Mouse (Mus musculus): ENCODE measurements at regions not wholly inside any gene's neighbourhood (a gene's known extent, or its start where the extent isn't known, plus 50 kb on each side); places are given as distances from the start of the nearest gene placed in this dataset.
A peak's percentile ranks its signal among the peaks of the same experiment; 100 is the strongest.

DNA sequence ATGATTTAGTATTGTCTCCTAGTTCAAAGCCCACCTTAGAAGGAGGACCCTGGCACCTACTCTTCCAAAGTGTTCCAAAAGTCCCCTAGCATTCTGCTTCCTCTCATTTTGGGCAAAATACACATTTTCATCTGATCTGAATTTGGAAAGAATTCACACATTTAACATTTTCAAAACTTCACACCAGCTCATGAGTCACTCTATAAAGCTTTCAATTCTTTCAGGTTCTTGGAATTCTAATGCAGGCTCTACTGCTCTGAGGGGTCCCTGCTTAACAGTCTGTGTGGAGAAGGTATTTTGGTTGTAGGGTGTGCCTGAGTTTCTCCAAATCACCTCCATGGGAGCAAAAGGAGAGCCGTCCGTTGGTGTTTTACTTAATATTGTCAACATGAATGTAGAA is 657.8 kb downstream of the Actr3 start:
- no peak for DNase-seq
- no peak for TF ChIP-seq CTCF (IDR thresholded peaks at IDR 0.05)
- intact Hi-C loops (cut with DNase I), result no loop called here
- Histone ChIP-seq H3K4me3 (no peak overlapping the region), H3K27ac (no peak overlapping the region)

DNA sequence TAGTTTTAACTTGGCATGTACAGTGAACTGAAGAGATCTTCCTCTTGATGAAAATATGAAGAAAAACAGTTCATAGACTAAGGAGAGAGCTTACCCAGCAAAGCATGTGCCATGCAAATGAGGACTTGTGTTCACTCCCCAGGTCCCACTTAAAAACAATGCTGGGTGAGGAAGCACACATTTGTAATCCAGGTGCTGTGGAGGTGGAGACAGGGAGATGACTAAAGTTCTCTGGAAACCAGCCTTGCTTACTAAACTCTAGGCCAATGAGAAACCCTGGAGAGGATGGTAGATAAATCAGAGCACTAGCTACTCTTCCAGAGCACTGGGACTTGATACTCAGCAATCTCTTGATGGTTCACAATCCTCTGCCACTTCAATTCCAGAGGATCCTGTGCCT is 678.8 kb downstream of the Actr3 start:
- no peak for DNase-seq
- intact Hi-C loops (cut with DNase I), result no loop called here
- H3K27ac ChIP-seq, result no peak overlapping the region
- TF ChIP-seq CTCF (IDR thresholded peaks at IDR 0.05), result no peak
- no peak overlapping the region for H3K4me3 ChIP-seq

DNA sequence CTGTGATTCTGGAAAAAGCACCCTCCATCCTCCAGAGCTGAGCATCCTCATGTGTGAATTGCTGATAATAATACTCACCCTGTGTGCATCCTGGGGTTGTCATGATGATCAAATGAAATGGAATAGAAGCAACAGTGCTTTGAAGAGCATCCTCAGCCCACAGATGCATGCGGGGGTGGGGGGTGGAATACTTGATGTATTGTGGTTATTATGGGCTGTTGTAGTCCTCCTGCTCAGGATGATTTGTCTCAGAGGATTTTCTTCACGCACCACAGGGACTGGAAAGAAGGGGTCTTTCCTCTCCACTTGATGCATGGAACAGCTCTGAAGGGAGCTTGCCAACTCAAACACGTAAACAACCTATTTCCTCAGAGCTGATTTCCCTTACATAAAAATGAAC is 694.4 kb upstream of the Dpp10 start:
- intact Hi-C loops (cut with DNase I), result no loop called here
- no peak for DNase-seq
- TF ChIP-seq CTCF (IDR thresholded peaks at IDR 0.05), result no peak
- no peak overlapping the region for H3K27ac ChIP-seq
- H3K4me3 ChIP-seq, result no peak overlapping the region

DNA sequence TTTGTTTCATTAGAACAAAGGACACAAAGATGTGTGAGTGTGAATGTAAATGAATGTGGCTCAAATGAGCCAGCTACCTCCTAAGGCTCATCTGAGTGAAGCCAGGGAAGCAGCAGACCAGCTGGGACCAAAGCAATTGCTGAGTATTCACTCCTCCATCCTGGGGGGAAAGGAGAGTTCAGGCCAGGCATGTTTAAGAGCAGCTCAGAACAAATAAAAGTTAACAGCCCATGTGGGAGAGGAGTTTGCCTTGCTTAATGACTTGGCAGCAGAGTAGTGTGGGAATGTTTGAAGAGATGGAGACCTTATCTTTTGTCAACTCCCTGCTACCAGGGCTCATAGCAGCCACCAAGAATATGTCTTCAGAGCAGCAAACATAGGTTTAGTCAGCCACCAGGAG is 685.0 kb upstream of the Dpp10 start:
- H3K27ac ChIP-seq, result no peak overlapping the region
- TF ChIP-seq CTCF (IDR thresholded peaks at IDR 0.05), result no peak
- no peak for DNase-seq
- intact Hi-C loops (cut with DNase I), result no loop called here
- H3K4me3 ChIP-seq, result no peak overlapping the region

DNA sequence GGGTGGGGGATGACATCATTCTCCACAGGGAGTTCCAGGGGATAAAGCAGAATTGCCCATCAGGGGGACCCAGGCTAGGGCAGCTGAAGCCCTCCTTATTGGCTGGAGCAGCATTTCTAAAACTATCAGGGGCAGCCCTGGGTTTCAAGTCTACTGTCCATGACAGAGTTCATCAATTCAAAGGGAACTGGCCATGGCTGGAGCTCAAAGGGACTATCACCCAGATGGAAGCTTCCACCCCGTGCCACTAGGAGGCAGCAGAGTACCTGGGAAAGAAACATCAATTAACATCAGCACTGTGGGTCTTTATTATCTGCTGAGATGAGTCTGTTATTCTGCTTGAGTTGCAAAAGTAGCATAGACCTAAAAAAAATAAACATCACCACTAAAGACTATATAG is 672.7 kb upstream of the Dpp10 start:
- Histone ChIP-seq H3K4me3 (no peak overlapping the region), H3K27ac (no peak overlapping the region)
- peak; percentile 45 for TF ChIP-seq CTCF (IDR thresholded peaks at IDR 0.05)
- intact Hi-C loops (cut with DNase I), result no loop called here
- peak; percentile 17 for DNase-seq

DNA sequence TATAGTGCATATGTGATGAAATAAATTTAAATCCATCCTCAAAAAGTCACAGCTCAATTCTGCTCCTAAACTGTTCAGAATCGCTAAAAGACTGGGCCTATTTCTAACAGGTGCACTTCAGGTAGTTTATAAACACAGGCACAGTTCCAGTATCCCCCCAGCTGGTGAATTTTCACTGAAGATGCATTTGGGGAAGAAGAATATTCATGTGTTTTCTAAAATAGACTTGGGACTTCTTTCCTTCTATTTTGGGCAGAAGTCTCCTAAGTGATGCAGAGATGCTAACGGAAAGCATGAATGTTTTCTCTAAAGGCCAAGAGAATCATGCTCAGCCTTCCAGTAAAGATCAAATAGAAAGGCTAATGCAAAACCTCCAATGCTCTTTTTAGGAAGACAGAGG is 660.9 kb upstream of the Dpp10 start:
- Histone ChIP-seq H3K4me3 (no peak overlapping the region), H3K27ac (no peak overlapping the region)
- DNase-seq, result no peak
- TF ChIP-seq CTCF (IDR thresholded peaks at IDR 0.05), result no peak
- intact Hi-C loops (cut with DNase I), result no loop called here

DNA sequence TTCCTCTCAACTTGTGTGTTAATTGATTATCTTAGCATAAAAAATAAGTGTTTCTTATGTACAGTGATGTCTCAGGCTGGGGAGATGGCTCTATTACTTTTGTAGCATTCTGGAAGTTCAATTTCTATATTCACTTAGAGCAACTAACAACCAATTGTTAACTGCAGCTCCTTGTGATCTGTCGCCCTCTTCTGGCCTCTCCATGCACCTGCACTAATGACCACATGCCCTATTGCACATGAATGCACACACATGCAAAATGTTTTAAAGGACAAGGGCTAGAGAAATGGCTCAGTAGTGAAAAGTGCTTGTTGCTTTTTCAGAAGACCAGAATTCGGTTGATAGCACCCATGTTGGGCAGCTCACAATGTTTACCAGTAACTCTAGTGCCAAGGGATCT is 629.1 kb upstream of the Dpp10 start:
- DNase-seq, result no peak
- Histone ChIP-seq H3K4me3 (no peak overlapping the region), H3K27ac (no peak overlapping the region)
- TF ChIP-seq CTCF (IDR thresholded peaks at IDR 0.05), result peak; percentile 4; the same call in 1 of the 2 replicates
- intact Hi-C loops (cut with DNase I), result no loop called here

DNA sequence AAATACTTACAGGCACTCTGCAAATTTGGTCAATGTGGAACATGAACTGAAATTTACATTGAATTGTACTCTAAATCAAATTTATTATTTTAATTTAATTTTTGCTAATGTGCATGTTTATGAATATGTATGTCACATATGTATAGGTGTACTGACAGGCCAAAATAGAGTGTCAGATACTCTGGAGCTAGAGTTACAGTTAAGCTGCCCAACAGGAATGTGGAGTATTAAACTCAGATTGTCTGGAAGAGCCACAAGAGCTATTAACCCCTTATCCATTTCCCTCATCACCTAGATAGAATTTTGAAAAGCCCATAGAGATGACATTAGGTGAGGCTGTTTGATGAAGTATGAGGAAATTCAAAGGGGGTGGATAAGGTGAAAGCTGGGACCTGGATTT is 607.5 kb upstream of the Dpp10 start:
- Histone ChIP-seq H3K4me3 (no peak overlapping the region), H3K27ac (no peak overlapping the region)
- TF ChIP-seq CTCF (IDR thresholded peaks at IDR 0.05), result no peak
- intact Hi-C loops (cut with DNase I), result no loop called here
- DNase-seq, result no peak

DNA sequence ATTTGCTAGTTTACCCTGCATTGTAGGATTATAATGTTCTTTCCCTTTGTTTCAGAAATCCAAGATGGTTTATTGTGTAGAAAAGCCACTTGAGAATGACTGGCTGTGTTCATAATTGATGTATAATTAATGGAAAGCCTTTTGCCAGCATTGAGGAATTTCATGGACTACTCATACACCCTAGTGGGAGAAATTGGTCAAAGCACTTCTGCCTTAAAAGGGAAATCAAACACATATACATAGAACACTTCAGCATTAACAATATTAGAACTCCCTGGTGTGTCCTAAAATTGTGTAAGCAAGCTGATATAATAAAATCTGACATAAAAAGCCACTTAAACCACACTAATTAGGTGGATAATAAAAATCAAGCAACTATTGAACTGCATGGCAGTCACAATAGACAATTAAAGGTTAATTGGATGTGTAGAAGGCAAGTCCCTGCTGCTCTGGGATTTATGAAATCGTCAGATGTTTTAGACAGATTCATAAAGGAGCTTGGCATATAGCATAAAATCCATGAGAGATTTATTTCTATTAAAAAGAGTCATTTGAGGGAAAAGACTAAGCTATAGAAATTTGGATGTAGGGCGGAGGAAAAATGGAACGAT is 607.0 kb upstream of the Dpp10 start:
- intact Hi-C loops (cut with DNase I), result no loop called here
- no peak for DNase-seq
- H3K4me3 ChIP-seq, result no peak overlapping the region
- no peak for TF ChIP-seq CTCF (IDR thresholded peaks at IDR 0.05)
- H3K27ac ChIP-seq, result no peak overlapping the region

DNA sequence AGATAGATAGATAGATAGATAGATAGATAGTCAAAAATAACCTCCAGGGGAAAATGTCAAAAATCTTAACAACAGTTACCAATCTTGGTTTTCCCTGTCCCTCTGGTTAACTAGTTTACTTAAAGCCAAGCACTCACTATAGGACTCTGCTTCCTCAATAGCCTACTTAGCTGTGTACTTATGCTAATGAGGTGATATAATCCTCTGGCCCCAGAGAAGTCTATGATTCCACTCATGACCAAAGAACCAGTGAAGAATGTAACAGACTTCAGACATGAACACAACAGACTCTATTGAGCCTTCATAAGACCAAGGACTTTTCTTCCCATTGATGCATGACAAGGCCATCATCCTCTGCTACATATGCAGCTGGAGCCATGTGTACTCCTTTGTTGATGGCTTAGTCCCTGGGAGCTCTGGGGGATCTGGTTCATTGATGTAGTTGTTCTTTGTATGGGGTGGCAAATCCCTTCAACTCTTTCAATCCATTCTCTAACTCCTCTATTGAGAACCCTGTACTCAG is 589.9 kb upstream of the Dpp10 start:
- H3K27ac ChIP-seq, result no peak overlapping the region
- TF ChIP-seq CTCF (IDR thresholded peaks at IDR 0.05), result no peak
- DNase-seq, result no peak
- intact Hi-C loops (cut with DNase I), result no loop called here
- H3K4me3 ChIP-seq, result no peak overlapping the region

DNA sequence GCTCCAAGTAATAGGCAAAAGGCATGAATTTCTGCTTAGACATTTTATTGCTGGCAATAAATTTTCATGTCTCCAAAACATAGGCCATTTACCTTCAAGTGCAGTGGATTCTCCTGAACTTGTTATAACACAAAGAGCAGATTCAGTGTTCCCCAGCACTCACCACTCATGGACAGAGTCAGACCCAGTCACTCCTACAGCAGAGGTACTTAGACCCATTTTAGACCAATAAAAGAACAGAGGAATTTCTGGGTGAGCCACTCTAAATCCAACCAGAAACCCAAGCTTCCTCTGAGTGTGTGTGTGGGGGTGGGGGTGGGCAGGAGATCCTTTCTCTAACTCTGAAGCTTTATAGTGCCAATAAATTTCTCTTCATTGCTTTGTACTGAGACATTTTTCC is 584.7 kb upstream of the Dpp10 start:
- Histone ChIP-seq H3K27ac (no peak overlapping the region), H3K4me3 (no peak overlapping the region)
- no peak for TF ChIP-seq CTCF (IDR thresholded peaks at IDR 0.05)
- intact Hi-C loops (cut with DNase I), result no loop called here
- DNase-seq, result no peak

DNA sequence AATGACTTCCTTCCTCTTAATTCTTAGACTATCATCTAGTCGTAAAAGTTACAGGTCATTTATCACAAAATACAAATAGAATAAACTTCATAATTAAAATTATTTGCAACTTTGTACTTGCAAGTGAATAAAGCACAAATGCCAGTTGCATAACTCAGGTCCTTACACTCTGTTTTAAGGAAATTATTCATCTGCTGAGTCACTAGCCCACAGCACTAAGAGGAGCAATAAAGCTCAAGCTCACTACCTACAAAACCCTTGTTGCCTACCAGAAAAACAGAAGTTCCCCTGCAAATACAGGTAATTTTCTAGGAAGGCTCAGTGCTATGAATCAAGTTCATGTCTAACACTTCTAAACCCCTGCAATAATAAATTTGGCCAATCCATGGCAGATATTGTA is 539.3 kb upstream of the Dpp10 start:
- no peak overlapping the region for H3K27ac ChIP-seq
- intact Hi-C loops (cut with DNase I), result no loop called here
- no peak for TF ChIP-seq CTCF (IDR thresholded peaks at IDR 0.05)

More for the DNA sequence above, 539.3 kb upstream of the Dpp10 start:
- no peak for DNase-seq
- no peak overlapping the region for H3K4me3 ChIP-seq

Measured in gastrocnemius, adult 2 months (tissue).